Mouse (Mus musculus) heart, postnatal 0 days (tissue): ENCODE results near the gene Olfr220. TPM values are rescaled to one million over a fixed set of nuclear protein-coding genes. Genes with fewer than 3 reads are reported as not detected.

Experiments
- ATAC-seq: fragments of 200-750 bp; cut with Nextera tagmentation; 2 replicates; pipeline ENCODE4 v1.8.0; 2017; ENCODE audit warnings: low read depth, moderate number of reproducible peaks, moderate library complexity; ENCODE audit not compliant: insufficient read depth
- DNase-seq: peaks from one replicate; pipeline ENCODE4 v3.0.0-alpha.2; 2016; ENCODE audit warnings: low spot score
- H3K27ac ChIP-seq: fragments of 300-500 bp; sonication (generic); 2 replicates; pipeline ENCODE4 v1.5.1; 2014; ENCODE audit warnings: low read depth, mild to moderate bottlenecking
- H3K27me3 ChIP-seq: fragments of 300-500 bp; sonication (generic); 2 replicates; pipeline ENCODE4 v1.6.1; 2014; ENCODE audit warnings: low read length, mixed read lengths; ENCODE audit not compliant: control insufficient read depth, insufficient read depth
- H3K36me3 ChIP-seq: fragments of 300-500 bp; sonication (generic); replicated peaks from 2 replicates; pipeline ENCODE4 v1.6.1; 2014; ENCODE audit warnings: low read length, mixed read lengths; ENCODE audit not compliant: control insufficient read depth, insufficient read depth
- H3K4me1 ChIP-seq: fragments of 300-500 bp; sonication (generic); 2 replicates; pipeline ENCODE4 v1.6.1; 2014; ENCODE audit warnings: antibody characterized with exemption; ENCODE audit not compliant: control insufficient read depth, insufficient read depth
- H3K4me2 ChIP-seq: fragments of 300-500 bp; sonication (generic); 2 replicates; pipeline ENCODE4 v1.6.1; 2014; ENCODE audit warnings: low read depth, mild to moderate bottlenecking, low read length, moderate library complexity
- H3K4me3 ChIP-seq: fragments of 300-500 bp; sonication (generic); 2 replicates; pipeline ENCODE4 v1.5.1; 2014; ENCODE audit warnings: low read depth, low read length
- H3K9ac ChIP-seq: fragments of 300-500 bp; sonication (generic); replicated peaks from 2 replicates; pipeline ENCODE4 v1.6.1; 2014; ENCODE audit warnings: low read depth, low read length, mixed read lengths
- H3K9me3 ChIP-seq: fragments of 300-500 bp; sonication (generic); replicated peaks from 2 replicates; pipeline ENCODE4 v1.6.1; 2016; ENCODE audit warnings: low read length; ENCODE audit not compliant: control insufficient read depth
- CTCF ChIP-seq: IDR thresholded peaks from 2 replicates; pipeline ENCODE4 v1.5.1; 2016; ENCODE audit warnings: antibody characterized with exemption, control low read depth, low read depth
- EP300 ChIP-seq: IDR thresholded peaks from 2 replicates; pipeline ENCODE4 v1.6.1; 2016; ENCODE audit warnings: antibody characterized with exemption, low read depth
- WGBS: fragments of 180-500 bp; shearing (Covaris S2); extraction: QIAGEN DNeasy Blood & Tissue Kit; methylation state at CpG from one replicate; pipeline ENCODE4 v1.1.7; 2014; 5-methylcytosine and 5-hydroxymethylcytosine counted together
- polyA plus RNA-seq: library from polyadenylated mRNA; unstranded; fragments of >200 nt; fragmentation: Nextera tagmentation; extraction: Ambion mirVana; gene quantifications from 2 replicates; pipeline ENCODE4 v1.2.1, GENCODE M21; 2015
- total RNA-seq: library from RNA; depleted of rRNA; stranded (reverse); fragments of >200 nt; gene quantifications from 2 replicates; pipeline ENCODE4 v1.2.3, GENCODE M21; 2014; ENCODE audit warnings: low replicate concordance; rRNA removed

The Olfr220 gene
- total RNA-seq (not detected in 2 replicates), polyA plus RNA-seq (not detected in 2 replicates)

DNA sequence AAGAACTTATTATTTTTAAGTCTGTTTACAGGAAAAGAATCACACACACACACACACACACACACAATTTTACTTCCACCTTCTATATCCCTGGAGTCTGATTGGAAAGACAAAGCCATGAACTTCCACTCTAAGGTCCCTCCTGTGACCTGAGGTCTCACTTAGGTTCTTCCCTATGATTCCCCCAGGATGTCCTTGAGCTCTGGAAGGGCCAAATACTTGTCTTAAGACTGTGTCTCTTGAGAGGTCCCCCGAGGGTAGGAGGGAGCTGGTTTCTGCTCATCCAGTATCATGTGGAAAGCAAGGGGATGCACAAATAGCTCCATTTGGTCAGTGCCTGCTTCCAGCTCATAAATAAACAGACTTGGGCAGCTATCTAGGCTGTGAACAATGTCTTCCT is at the start of gene Olfr220:
TSS of gene Olfr220 (plus strand) at position 301 of the 400 bp plus-strand sequence.
- Histone ChIP-seq H3K36me3 (no peaks in the 10 kb centered on the region), H3K4me1 (no peaks in the 10 kb centered on the region), H3K27me3 (no peaks in the 10 kb centered on the region), H3K4me2 (no peak within 1 kb of the TSS), H3K4me3 (no peak within 1 kb of the TSS), H3K9me3 (no peaks in the 10 kb centered on the region), H3K9ac (no peak within 1 kb of the TSS), H3K27ac (no peak within 1 kb of the TSS)
- no peak for TF ChIP-seq EP300
- no peak for TF ChIP-seq CTCF
- WGBS: 53% methylated on average over 1 of the region's 1 CpGs
- DNase-seq (no peak), ATAC-seq (no peak)

- Histone ChIP-seq H3K36me3 (no peaks in the 10 kb centered on the region), H3K4me1 (no peaks in the 10 kb centered on the region), H3K4me3 (no peak overlapping the region), H3K9me3 (no peaks in the 10 kb centered on the region), H3K27ac (no peak overlapping the region), H3K27me3 (no peaks in the 10 kb centered on the region), H3K4me2 (no peak overlapping the region), H3K9ac (no peak overlapping the region)
- DNase-seq (no peak), ATAC-seq (no peak)
- no peak for TF ChIP-seq CTCF
- TF ChIP-seq EP300: no peak
- 34% methylated on average over 4 of the region's 4 CpGs for WGBS
Observed at GRCm38 (mm10) chr1:174422959-174423358, 18.9 kb upstream of the Olfr220 start.

DNA sequence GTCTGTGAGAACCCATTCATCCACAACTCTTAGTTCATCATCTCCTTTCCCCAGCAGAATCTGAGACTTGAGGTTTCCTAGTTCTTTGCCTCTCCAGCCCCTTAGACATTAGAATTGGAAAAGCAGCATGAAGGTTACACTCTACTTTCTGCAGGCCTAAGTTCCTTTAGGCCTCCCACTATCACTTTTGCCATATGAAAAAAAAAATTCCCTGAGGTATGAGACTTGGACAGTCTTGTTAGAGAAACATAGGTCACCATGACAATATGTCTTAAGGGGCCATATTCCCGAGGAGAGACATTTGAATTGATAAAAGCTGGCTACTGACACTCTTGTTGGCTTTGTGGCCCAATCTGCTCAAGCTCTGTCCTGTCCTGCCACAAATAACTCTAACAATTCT is 18.1 kb upstream of the Olfr220 start, which contains the start of gene Olfr414:
TSS of gene Olfr414 (plus strand) at position 301 of the 400 bp plus-strand sequence.
- no peaks in the 10 kb centered on the region for H3K9me3 ChIP-seq
- no peak within 1 kb of the TSS for H3K27ac ChIP-seq
- no peaks in the 10 kb centered on the region for H3K4me1 ChIP-seq
- H3K9ac ChIP-seq: no peak within 1 kb of the TSS
- ATAC-seq (no peak), DNase-seq (no peak)
- no peaks in the 10 kb centered on the region for H3K36me3 ChIP-seq
- no peaks in the 10 kb centered on the region for H3K27me3 ChIP-seq
- H3K4me2 ChIP-seq: no peak within 1 kb of the TSS
- 34% methylated on average over 1 of the region's 1 CpGs for WGBS
- TF ChIP-seq EP300 (no peak), CTCF (no peak)
- no peak within 1 kb of the TSS for H3K4me3 ChIP-seq

DNA sequence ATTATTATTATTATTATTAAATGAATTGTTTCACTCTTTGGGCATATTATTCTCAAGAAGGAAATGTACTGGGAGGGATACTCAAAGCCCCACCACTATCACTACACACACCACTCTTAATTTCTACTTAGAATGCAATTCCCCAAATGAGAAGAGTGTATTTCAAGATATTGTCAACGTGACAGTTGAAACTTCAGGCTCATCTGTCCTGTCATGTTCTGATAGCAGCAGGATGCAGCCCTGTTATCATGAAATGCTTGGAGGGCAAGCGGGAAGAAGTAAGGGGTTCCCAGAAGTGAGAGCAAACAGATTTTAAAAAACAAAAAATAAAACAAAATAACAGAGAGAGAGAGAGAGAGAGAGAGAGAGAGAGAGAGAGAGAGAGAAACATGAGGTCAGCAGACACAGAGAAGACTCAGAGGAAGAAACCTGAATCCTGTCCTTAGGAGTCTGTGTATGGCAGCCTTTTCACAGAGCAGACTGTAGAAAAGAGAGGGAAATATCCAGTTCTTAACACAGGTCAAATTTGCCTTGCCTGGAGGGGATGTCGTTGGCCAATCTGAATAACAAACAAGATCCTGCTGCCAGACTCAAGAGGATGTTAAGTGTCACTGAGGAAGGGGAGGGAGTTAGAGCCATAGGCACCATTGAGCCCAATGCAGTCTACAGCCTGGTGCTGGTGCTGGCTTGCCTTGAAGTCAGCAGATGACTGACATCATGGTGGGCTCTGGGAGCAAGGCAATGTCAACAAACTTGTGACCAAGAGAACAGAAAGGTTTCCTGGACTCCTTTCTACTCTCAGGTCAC is 15.5 kb upstream of the Olfr220 start:
- no peaks in the 10 kb centered on the region for H3K9me3 ChIP-seq
- TF ChIP-seq CTCF (no peak), EP300 (no peak)
- WGBS: 39% methylated on average over 3 of the region's 3 CpGs

GRCm38 (mm10) chr1:174427402-174427801 is 14.5 kb upstream of the Olfr220 start:
- no peaks in the 10 kb centered on the region for H3K36me3 ChIP-seq
- 71% methylated on average over 1 of the region's 1 CpGs for WGBS

More for the DNA sequence above, 15.5 kb upstream of the Olfr220 start:
- Histone ChIP-seq H3K9ac (no peak overlapping the region), H3K4me3 (no peak overlapping the region), H3K36me3 (no peaks in the 10 kb centered on the region), H3K4me1 (no peaks in the 10 kb centered on the region), H3K27me3 (no peaks in the 10 kb centered on the region), H3K27ac (no peak overlapping the region), H3K4me2 (no peak overlapping the region)
- no peak for ATAC-seq
- no peak for DNase-seq

More at GRCm38 (mm10) chr1:174427402-174427801, 14.5 kb upstream of the Olfr220 start:
- Histone ChIP-seq H3K9ac (no peak overlapping the region), H3K9me3 (no peaks in the 10 kb centered on the region), H3K4me3 (no peak overlapping the region), H3K4me2 (no peak overlapping the region), H3K27me3 (no peaks in the 10 kb centered on the region), H3K4me1 (no peaks in the 10 kb centered on the region), H3K27ac (no peak overlapping the region)
- ATAC-seq (no peak), DNase-seq (no peak)
- no peak for TF ChIP-seq EP300
- TF ChIP-seq CTCF: no peak
